Mouse (Mus musculus): ENCODE measurements at regions not wholly inside any gene's neighbourhood (a gene's known extent, or its start where the extent isn't known, plus 50 kb on each side); places are given as distances from the start of the nearest gene placed in this dataset.
"Not testable (repeated sequence)": the region's sequence is repeated elsewhere in the genome, so short reads cannot be mapped to it uniquely, and the experiment has no call there.

- no peak overlapping the region for H3K4me3 ChIP-seq (ENCODE audit: low read depth, low read length)
- H3K36me3 ChIP-seq (ENCODE audit: insufficient read depth) = no peaks in the 10 kb centered on the region
- 73% methylated on average over 1 of the region's 1 CpGs for WGBS
- H3K9ac ChIP-seq = no peak overlapping the region
- 0 out of 2 replicates have a peak overlapping the region, but pooled peaks have one; percentile 52 for H3K27ac ChIP-seq (ENCODE audit: low read depth)
- DNase-seq (no peak), ATAC-seq (ENCODE audit: insufficient read depth) (no peak)
- H3K4me1 ChIP-seq (ENCODE audit: insufficient read depth) = no peaks in the 10 kb centered on the region; the same call in 1 of the 2 replicates
- TF ChIP-seq CTCF (IDR thresholded peaks at IDR 0.05; ENCODE audit: low read depth) = no peak
- no peaks in the 10 kb centered on the region for H3K9me3 ChIP-seq (ENCODE audit: low read depth, low read length)
- H3K27me3 ChIP-seq (ENCODE audit: insufficient read depth, low read length) = no peaks in the 10 kb centered on the region
- no peak overlapping the region for H3K4me2 ChIP-seq
These were observed 1071.7 kb downstream of the Diaph3 start for GRCm38 (mm10) chr14:86069329-86069728.

DNA sequence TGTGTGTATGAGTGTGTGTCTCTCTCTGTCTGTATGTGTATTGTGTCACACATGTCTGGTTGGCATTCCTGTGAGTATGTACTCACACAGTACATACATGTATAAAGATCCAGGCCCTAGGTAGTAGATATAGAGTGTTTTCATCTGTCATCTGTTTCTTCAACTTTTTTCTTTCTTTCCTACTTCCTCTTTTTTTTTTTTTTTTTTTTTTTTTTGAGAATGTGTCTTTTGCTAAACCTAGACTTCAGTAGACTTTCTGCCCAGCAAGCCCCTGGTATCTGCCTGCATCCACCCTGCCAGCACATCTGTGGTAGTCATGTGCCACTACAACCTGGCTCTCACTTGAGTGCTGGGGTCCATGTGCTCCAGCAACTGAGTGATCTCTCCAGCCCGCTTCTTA is 1073.3 kb downstream of the Diaph3 start:
- no peak overlapping the region for H3K4me3 ChIP-seq (ENCODE audit: low read depth, low read length)
- no peaks in the 10 kb centered on the region for H3K27me3 ChIP-seq (ENCODE audit: insufficient read depth, low read length)
- H3K4me2 ChIP-seq = no peak overlapping the region
- 81% methylated on average over 1 of the region's 1 CpGs for WGBS
- ATAC-seq (ENCODE audit: insufficient read depth) = no peak
- H3K4me1 ChIP-seq (ENCODE audit: insufficient read depth) = no peaks in the 10 kb centered on the region; the same call in 1 of the 2 replicates
- no peak overlapping the region for H3K27ac ChIP-seq (ENCODE audit: low read depth)
- H3K9ac ChIP-seq = no peak overlapping the region
- no peak for DNase-seq
- no peak for TF ChIP-seq CTCF (IDR thresholded peaks at IDR 0.05; ENCODE audit: low read depth)
- H3K36me3 ChIP-seq (ENCODE audit: insufficient read depth) = no peaks in the 10 kb centered on the region
- no peaks in the 10 kb centered on the region for H3K9me3 ChIP-seq (ENCODE audit: low read depth, low read length)

- no peak overlapping the region for H3K27ac ChIP-seq (ENCODE audit: low read depth)
- DNase-seq = no peak
- H3K4me2 ChIP-seq = no peak overlapping the region
- no peaks in the 10 kb centered on the region for H3K27me3 ChIP-seq (ENCODE audit: insufficient read depth, low read length)
- H3K4me1 ChIP-seq (ENCODE audit: insufficient read depth) = no peaks in the 10 kb centered on the region
- H3K9ac ChIP-seq = no peak overlapping the region
- H3K36me3 ChIP-seq (ENCODE audit: insufficient read depth) = no peaks in the 10 kb centered on the region
- 79% methylated on average over 3 of the region's 3 CpGs for WGBS
- no peaks in the 10 kb centered on the region for H3K9me3 ChIP-seq (ENCODE audit: low read depth, low read length)
- no peak for TF ChIP-seq CTCF (IDR thresholded peaks at IDR 0.05; ENCODE audit: low read depth)
- ATAC-seq (ENCODE audit: insufficient read depth) = 0 out of 2 replicates have a peak, but pooled peaks have one; percentile 4
- no peak overlapping the region for H3K4me3 ChIP-seq (ENCODE audit: low read depth, low read length)
These were observed 1077.5 kb downstream of the Diaph3 start for GRCm38 (mm10) chr14:86063620-86063943.

GRCm38 (mm10) chr14:86062885-86063619 is 1078.0 kb downstream of the Diaph3 start:
- peak; percentile 75 for DNase-seq
- H3K9ac ChIP-seq = no peak overlapping the region
- H3K4me3 ChIP-seq (ENCODE audit: low read depth, low read length) = no peak overlapping the region
- no peaks in the 10 kb centered on the region for H3K27me3 ChIP-seq (ENCODE audit: insufficient read depth, low read length)
- H3K4me1 ChIP-seq (ENCODE audit: insufficient read depth) = no peaks in the 10 kb centered on the region
- peak; percentile 55 for TF ChIP-seq CTCF (IDR thresholded peaks at IDR 0.05; ENCODE audit: low read depth)
- no peaks in the 10 kb centered on the region for H3K36me3 ChIP-seq (ENCODE audit: insufficient read depth)
- ATAC-seq (ENCODE audit: insufficient read depth) = peak; percentile 78; the same call in 1 of the 2 replicates
- no peaks in the 10 kb centered on the region for H3K9me3 ChIP-seq (ENCODE audit: low read depth, low read length)
- H3K4me2 ChIP-seq = no peak overlapping the region
- no peak overlapping the region for H3K27ac ChIP-seq (ENCODE audit: low read depth)
- WGBS = 59% methylated on average over 11 of the region's 11 CpGs

DNA sequence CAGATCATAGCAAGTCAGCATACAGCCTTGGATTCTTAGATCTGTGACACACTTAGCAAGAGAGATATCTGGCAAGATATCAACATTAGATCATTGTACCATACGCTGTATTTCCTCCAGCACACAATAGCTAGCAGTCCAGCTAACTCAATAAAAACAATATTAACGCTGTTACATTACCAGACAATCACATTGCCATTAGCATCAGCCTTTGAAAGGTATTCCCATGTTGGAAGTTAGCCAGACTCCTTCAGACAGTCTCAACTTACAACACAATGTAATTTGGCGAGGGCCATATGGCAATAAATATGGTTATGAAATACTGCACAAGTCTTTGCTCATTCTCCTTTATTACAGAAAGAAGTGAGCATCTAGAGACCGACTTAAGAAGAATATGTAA is 1084.0 kb downstream of the Diaph3 start:
- WGBS = 22% methylated on average over 4 of the region's 4 CpGs
- Histone ChIP-seq H3K4me1 (ENCODE audit: insufficient read depth) (no peaks in the 10 kb centered on the region), H3K36me3 (ENCODE audit: insufficient read depth) (no peaks in the 10 kb centered on the region), H3K9ac (no peak overlapping the region), H3K27ac (ENCODE audit: low read depth) (no peak overlapping the region), H3K4me3 (ENCODE audit: low read depth, low read length) (no peak overlapping the region), H3K27me3 (ENCODE audit: insufficient read depth, low read length) (no peaks in the 10 kb centered on the region), H3K9me3 (ENCODE audit: low read depth, low read length) (no peaks in the 10 kb centered on the region), H3K4me2 (no peak overlapping the region)
- ATAC-seq (ENCODE audit: insufficient read depth) = peak; percentile 90
- no peak for TF ChIP-seq CTCF (IDR thresholded peaks at IDR 0.05; ENCODE audit: low read depth)
- peak; percentile 90 for DNase-seq

GRCm38 (mm10) chr14:86054668-86055067 is 1086.4 kb downstream of the Diaph3 start:
- H3K36me3 ChIP-seq (ENCODE audit: insufficient read depth) = no peaks in the 10 kb centered on the region
- no peak overlapping the region for H3K4me2 ChIP-seq
- H3K27ac ChIP-seq (ENCODE audit: low read depth) = no peak overlapping the region
- H3K9ac ChIP-seq = no peak overlapping the region
- no peak for TF ChIP-seq CTCF (IDR thresholded peaks at IDR 0.05; ENCODE audit: low read depth)
- H3K9me3 ChIP-seq (ENCODE audit: low read depth, low read length) = no peaks in the 10 kb centered on the region
- H3K4me1 ChIP-seq (ENCODE audit: insufficient read depth) = no peaks in the 10 kb centered on the region
- H3K27me3 ChIP-seq (ENCODE audit: insufficient read depth, low read length) = no peaks in the 10 kb centered on the region
- ATAC-seq (ENCODE audit: insufficient read depth) (no peak), DNase-seq (no peak)
- WGBS = 87% methylated on average over 1 of the region's 1 CpGs
- no peak overlapping the region for H3K4me3 ChIP-seq (ENCODE audit: low read depth, low read length)

DNA sequence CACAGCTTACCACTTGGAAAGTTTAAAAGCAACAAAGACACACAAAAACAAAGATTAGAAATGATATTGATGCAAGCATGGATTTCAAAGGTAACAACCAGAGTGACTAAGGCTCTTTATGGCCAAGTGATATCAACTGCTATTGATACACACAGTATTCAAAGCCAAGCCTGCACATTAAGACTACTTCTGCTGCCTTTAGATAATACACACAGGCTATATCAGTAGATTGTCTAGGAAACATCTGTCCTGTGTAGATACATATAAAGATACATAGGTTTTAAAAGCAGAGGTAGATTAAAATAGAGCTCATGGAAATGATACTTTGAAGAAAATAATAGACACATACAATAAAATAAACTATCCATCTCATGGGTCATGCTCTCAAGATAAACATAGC is 1111.6 kb downstream of the Diaph3 start:
- no peak overlapping the region for H3K4me2 ChIP-seq
- no peaks in the 10 kb centered on the region for H3K27me3 ChIP-seq (ENCODE audit: insufficient read depth, low read length)
- no peak overlapping the region for H3K4me3 ChIP-seq (ENCODE audit: low read depth, low read length)
- DNase-seq (no peak), ATAC-seq (ENCODE audit: insufficient read depth) (no peak)
- H3K4me1 ChIP-seq (ENCODE audit: insufficient read depth) = no peaks in the 10 kb centered on the region
- no peaks in the 10 kb centered on the region for H3K9me3 ChIP-seq (ENCODE audit: low read depth, low read length)
- no peak for TF ChIP-seq CTCF (IDR thresholded peaks at IDR 0.05; ENCODE audit: low read depth)
- H3K27ac ChIP-seq (ENCODE audit: low read depth) = no peak overlapping the region
- no peaks in the 10 kb centered on the region for H3K36me3 ChIP-seq (ENCODE audit: insufficient read depth)
- H3K9ac ChIP-seq = no peak overlapping the region

- H3K27ac ChIP-seq (ENCODE audit: low read depth); H3K4me1 ChIP-seq (ENCODE audit: insufficient read depth); H3K27me3 ChIP-seq (ENCODE audit: insufficient read depth, low read length); H3K4me3 ChIP-seq (ENCODE audit: low read depth, low read length); H3K9me3 ChIP-seq (ENCODE audit: low read depth, low read length); H3K9ac ChIP-seq; DNase-seq; H3K36me3 ChIP-seq (ENCODE audit: insufficient read depth); H3K4me2 ChIP-seq; ATAC-seq (ENCODE audit: insufficient read depth): not testable (repeated sequence)
- 59% methylated on average over 2 of the region's 2 CpGs for WGBS
These were observed 1123.4 kb downstream of the Diaph3 start for GRCm38 (mm10) chr14:86017611-86018010.

Measured in lung, embryonic 14.5 days (tissue).